Mouse (Mus musculus) neural tube, embryonic 15.5 days (tissue): Measurements from ENCODE around the gene Pth2. TPM values are rescaled to one million over a fixed set of nuclear protein-coding genes. Genes with fewer than 3 reads are reported as not detected.

ENCODE experiments used
- ATAC-seq: fragments of 200-750 bp; cut with Nextera tagmentation; 2 replicates; pipeline ENCODE4 v1.8.0; 2017; ENCODE audit warnings: mild to moderate bottlenecking, moderate TSS enrichment, moderate library complexity; ENCODE audit not compliant: low FRiP score
- H3K27ac ChIP-seq: fragments of 300-500 bp; sonication (generic); replicated peaks from 2 replicates; pipeline ENCODE4 v1.5.1; 2015; ENCODE audit warnings: mild to moderate bottlenecking, inconsistent platforms
- H3K27me3 ChIP-seq: fragments of 300-500 bp; sonication (generic); replicated peaks from 2 replicates; pipeline ENCODE4 v1.6.1; 2015; ENCODE audit warnings: inconsistent platforms
- H3K36me3 ChIP-seq: fragments of 300-500 bp; sonication (generic); 2 replicates; pipeline ENCODE4 v1.6.1; 2015; ENCODE audit warnings: inconsistent platforms
- H3K4me1 ChIP-seq: fragments of 300-500 bp; sonication (generic); 2 replicates; pipeline ENCODE4 v1.6.1; 2015; ENCODE audit warnings: inconsistent platforms
- H3K4me2 ChIP-seq: fragments of 300-500 bp; sonication (generic); 2 replicates; pipeline ENCODE4 v1.6.1; 2015; ENCODE audit warnings: inconsistent platforms, mild to moderate bottlenecking, moderate library complexity
- H3K4me3 ChIP-seq: fragments of 300-500 bp; sonication (generic); replicated peaks from 2 replicates; pipeline ENCODE4 v1.5.1; 2015; ENCODE audit warnings: mild to moderate bottlenecking, inconsistent platforms
- H3K9ac ChIP-seq: fragments of 300-500 bp; sonication (generic); replicated peaks from 2 replicates; pipeline ENCODE4 v1.6.1; 2015; ENCODE audit warnings: mild to moderate bottlenecking, inconsistent platforms
- H3K9me3 ChIP-seq: fragments of 300-500 bp; sonication (generic); replicated peaks from 2 replicates; pipeline ENCODE4 v1.6.1; 2016; ENCODE audit warnings: inconsistent platforms
- WGBS: fragments of 180-500 bp; shearing (Covaris S2); methylation state at CpG from one replicate; pipeline ENCODE4 v1.1.7; 2015; ENCODE audit warnings: mixed read lengths; 5-methylcytosine and 5-hydroxymethylcytosine counted together
- polyA plus RNA-seq: library from polyadenylated mRNA; unstranded; fragments of >200 nt; fragmentation: Nextera tagmentation; extraction: Ambion mirVana; gene quantifications from 2 replicates; pipeline ENCODE4 v1.2.1, GENCODE M21; 2015

Pth2 gene
- polyA plus RNA-seq, 1 experiment from 2014 or later = not detected

DNA sequence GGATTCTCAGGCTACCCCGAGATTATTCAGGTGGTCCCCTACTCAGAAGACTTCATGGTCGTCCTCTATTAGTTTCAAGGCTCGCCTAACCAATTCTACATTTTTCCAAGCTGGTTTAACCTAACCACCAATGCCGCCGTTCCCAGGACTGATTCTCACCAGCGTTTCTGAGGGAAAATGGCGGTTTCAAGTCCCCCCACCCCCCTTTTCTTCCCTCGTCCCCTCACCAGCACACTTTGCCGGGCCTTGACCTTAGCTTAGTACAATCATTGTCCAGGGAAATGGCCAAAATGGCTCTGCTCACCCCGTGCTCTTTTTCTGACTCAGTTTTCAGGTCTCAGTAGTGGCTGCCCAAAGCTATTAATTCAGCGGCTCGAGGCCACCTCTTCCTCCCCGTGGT lies 5.4 kb upstream of the Pth2 start:
- Histone ChIP-seq H3K4me1 (peaks cover 14% of the 10 kb centered on the region), H3K36me3 (no peaks in the 10 kb centered on the region), H3K4me3 (no peak overlapping the region), H3K9me3 (no peaks in the 10 kb centered on the region), H3K27me3 (peaks cover 87% of the 10 kb centered on the region), H3K9ac (no peak overlapping the region), H3K27ac (no peak overlapping the region), H3K4me2 (no peak overlapping the region)
- WGBS = 4% methylated on average over 13 of the region's 13 CpGs
- no peak for ATAC-seq

DNA sequence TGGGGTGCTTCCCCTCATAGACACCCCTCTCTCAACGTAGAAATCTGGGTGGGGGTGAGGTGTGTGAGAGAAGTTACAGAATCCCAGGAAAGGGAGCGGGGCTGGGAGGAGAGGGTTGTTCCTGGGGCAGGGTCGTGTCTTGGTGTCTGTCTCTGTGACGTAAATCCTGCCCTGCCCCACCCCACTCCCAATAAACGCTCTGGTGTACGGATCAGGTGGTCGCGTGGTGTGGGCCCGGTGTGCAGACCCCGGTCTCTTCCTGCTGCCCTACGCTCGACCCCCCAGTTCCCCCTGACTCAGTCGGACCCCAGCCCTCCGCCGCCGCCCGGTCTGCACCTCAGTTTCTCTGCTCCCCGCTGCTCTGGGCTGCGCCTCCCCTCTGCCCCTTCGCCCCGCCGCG lies 4.9 kb upstream of the Pth2 start:
- Histone ChIP-seq H3K4me1 (peaks cover 15% of the 10 kb centered on the region), H3K9me3 (no peaks in the 10 kb centered on the region), H3K27ac (no peak overlapping the region), H3K4me3 (peak overlapping the region; percentile 17), H3K4me2 (peak overlapping the region; percentile 46), H3K9ac (no peak overlapping the region), H3K36me3 (no peaks in the 10 kb centered on the region), H3K27me3 (peaks cover 88% of the 10 kb centered on the region)
- ATAC-seq = no peak
- 1% methylated on average over 22 of the region's 23 CpGs for WGBS

DNA sequence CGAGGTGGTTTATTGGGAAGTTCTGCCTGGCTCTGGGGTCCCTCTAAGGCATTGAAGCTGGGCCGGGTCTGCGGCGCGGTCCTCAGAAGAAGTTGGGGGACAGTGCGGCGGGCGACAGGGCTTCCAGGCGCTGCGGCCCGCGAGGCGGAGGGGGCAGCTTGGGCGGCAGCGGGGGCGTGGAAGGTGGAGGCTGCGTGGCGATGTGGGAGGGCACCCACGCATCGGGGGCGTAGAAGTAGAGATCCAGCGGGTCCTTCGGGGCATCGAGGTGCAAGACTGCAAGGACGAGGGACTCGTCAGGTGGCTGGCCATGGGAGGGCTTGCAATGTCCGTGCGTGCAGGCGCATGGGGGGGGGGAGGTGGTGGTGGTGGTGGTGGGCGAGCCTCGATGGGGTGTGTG lies 4.4 kb upstream of the Pth2 start:
- Histone ChIP-seq H3K27me3 (peaks cover 88% of the 10 kb centered on the region), H3K9me3 (no peaks in the 10 kb centered on the region), H3K4me3 (peak overlapping the region; percentile 17), H3K36me3 (no peaks in the 10 kb centered on the region), H3K27ac (no peak overlapping the region), H3K9ac (no peak overlapping the region), H3K4me1 (peaks cover 19% of the 10 kb centered on the region), H3K4me2 (peak overlapping the region; percentile 46)
- no peak for ATAC-seq
- 2% methylated on average over 31 of the region's 31 CpGs for WGBS

DNA sequence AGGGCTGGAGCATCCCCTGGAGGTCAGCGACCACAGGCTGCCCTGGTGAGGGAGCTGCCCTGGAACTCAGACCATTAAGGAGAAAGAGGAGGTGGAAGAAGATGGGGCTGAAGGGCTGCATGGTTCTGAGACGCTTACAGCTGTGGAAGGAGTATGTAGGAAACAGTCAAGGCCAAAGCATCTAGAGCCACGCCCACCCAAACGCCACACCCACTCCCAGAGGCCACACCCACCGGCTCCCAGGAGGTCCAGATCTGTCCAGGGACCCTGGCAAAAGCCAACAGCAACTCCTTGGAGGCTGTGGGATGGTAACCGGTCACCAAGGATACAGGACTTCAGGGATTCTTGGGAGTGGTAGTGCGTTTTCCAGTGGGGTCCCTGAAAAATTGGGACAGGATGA lies 2.2 kb upstream of the Pth2 start:
- H3K4me1 ChIP-seq = peaks cover 34% of the 10 kb centered on the region
- 19% methylated on average over 7 of the region's 7 CpGs for WGBS
- H3K4me2 ChIP-seq = no peak overlapping the region

DNA sequence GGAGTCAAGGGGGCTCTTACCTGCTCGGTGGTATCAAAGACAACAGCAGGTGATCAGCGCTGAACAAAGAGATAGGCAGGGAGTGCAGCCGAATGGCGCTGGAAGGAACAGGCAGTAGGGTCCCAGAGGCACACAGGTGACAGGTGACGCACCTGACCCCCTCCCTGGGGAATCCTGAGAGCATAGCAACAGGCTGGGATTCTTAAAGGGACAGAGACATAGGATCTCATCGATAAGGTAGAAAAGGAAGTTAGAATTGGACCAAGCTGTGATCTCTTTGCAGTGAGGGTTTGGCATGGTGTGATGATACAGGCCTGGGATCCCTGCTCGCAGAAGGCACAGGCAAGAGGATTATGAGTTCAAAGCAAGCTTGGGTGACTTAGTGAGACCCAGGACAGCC lies 1.3 kb upstream of the Pth2 start, which contains the start of gene Gfy:
TSS of gene Gfy (minus strand) at position 101 of the 400 bp plus-strand sequence.
- H3K9me3 ChIP-seq = no peaks in the 10 kb centered on the region
- peaks cover 34% of the 10 kb centered on the region for H3K4me1 ChIP-seq
- WGBS = 32% methylated on average over 7 of the region's 7 CpGs
- no peak within 1 kb of the TSS for H3K4me3 ChIP-seq
- H3K9ac ChIP-seq = no peak within 1 kb of the TSS
- H3K4me2 ChIP-seq = no peak within 1 kb of the TSS
- no peak for ATAC-seq
- H3K36me3 ChIP-seq = no peaks in the 10 kb centered on the region
- H3K27ac ChIP-seq = no peak within 1 kb of the TSS
- peaks cover 99% of the 10 kb centered on the region for H3K27me3 ChIP-seq

More for the DNA sequence above, 2.2 kb upstream of the Pth2 start:
- Histone ChIP-seq H3K4me3 (no peak overlapping the region), H3K36me3 (no peaks in the 10 kb centered on the region), H3K9me3 (no peaks in the 10 kb centered on the region), H3K27me3 (peaks cover 98% of the 10 kb centered on the region), H3K27ac (no peak overlapping the region), H3K9ac (no peak overlapping the region)
- ATAC-seq = no peak

DNA sequence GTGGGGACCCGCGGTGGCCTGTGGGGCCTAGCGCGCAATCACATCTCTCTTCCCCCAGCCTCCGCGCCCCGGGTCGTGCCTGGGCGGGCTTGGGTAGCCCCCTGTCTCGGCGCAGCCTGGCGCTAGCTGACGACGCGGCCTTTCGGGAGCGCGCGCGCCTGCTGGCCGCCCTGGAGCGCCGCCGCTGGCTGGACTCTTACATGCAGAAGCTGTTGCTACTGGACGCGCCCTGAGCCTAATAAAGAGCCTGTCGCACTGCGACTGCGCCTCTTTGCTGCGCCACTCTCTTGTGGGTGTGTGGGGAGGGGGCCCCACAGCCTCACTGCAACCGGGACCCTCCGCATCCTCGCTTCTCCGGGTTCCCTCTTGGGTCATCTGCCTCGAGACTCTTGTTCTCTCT lies 745 bp downstream of the Pth2 start:
- H3K27me3 ChIP-seq = peaks cover 95% of the 10 kb centered on the region
- no peaks in the 10 kb centered on the region for H3K36me3 ChIP-seq
- no peak for ATAC-seq
- peak overlapping the region; percentile 68 for H3K4me2 ChIP-seq
- peak overlapping the region; percentile 38 for H3K4me3 ChIP-seq
- no peak overlapping the region; the same call in 1 of the 2 replicates for H3K9ac ChIP-seq
- H3K9me3 ChIP-seq = no peaks in the 10 kb centered on the region
- no peak overlapping the region for H3K27ac ChIP-seq
- 2% methylated on average over 35 of the region's 35 CpGs for WGBS
- H3K4me1 ChIP-seq = peaks cover 21% of the 10 kb centered on the region

DNA sequence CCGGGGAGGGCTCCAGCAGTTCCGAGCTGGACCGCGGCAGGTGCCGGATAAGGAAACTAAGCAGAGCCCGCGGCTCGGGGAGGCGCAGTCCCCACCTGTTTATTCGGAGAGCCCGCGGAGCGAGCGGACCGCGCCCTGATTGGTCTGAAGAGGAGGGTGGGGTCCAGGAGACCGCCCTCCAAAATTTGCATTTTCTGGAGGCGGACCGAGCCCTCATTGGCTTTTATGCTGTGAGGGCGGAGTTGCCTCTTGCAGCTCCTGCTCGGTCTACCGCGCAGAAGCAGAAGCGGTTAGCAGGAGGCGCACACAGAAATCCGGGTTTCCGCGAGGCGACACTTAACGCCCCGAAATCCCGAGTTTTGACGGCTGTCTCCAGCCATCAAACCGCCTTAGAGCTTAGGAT lies 1.4 kb downstream of the Pth2 start:
- Histone ChIP-seq H3K9ac (no peak overlapping the region), H3K9me3 (no peaks in the 10 kb centered on the region), H3K4me2 (peak overlapping the region; percentile 68), H3K36me3 (no peaks in the 10 kb centered on the region), H3K4me3 (peak overlapping the region; percentile 38), H3K4me1 (peaks cover 20% of the 10 kb centered on the region), H3K27ac (no peak overlapping the region), H3K27me3 (peaks cover 95% of the 10 kb centered on the region)
- ATAC-seq = peak; percentile 86
- under 1% methylated on average over 34 of the region's 34 CpGs for WGBS

DNA sequence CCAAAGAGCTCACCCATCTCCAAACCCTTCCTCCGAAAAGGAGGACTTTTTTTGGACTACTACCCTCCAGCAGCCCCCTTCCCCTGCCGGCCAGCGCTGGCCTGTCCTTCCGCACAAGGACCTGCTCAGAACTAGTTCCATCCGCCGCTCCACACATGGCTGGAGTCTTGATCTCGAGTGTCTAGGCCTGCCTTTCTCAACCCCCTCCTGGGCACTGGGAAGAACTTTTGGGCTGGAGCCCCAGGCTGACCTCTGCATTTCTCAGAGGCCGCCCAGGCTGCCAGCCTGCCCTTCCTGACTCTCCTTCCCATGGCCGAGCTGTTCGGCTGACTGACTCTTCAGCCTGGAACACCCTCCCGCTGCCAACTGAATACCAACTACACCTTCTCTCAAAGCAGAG lies 1.8 kb downstream of the Pth2 start:
- H3K4me1 ChIP-seq = peaks cover 20% of the 10 kb centered on the region
- H3K36me3 ChIP-seq = no peaks in the 10 kb centered on the region
- H3K9ac ChIP-seq = no peak overlapping the region
- no peak overlapping the region for H3K27ac ChIP-seq
- H3K9me3 ChIP-seq = no peaks in the 10 kb centered on the region
- H3K4me2 ChIP-seq = peak overlapping the region; percentile 68
- peaks cover 91% of the 10 kb centered on the region for H3K27me3 ChIP-seq
- H3K4me3 ChIP-seq = peak overlapping the region; percentile 38
- 16% methylated on average over 11 of the region's 11 CpGs for WGBS
- no peak; the same call in 1 of the 2 replicates for ATAC-seq

DNA sequence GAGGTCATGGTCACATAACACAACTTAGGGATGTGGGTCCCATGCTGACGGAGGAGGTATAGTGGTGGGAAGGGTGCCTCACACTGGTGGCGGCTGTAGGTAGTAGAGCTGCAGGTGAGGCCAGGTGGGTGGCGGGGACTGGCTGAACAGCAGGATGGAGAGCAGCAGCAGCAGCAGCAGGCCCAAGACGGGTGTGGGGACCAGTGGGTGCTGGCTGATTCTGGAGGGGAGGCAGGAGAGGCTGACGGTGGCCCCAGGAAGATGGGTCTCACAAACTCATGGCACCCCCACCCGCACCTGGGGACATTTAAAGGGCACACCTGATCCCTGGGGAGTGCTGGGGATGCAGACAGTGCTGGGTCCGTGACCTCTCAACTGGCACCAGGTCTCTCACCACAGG lies 2.9 kb downstream of the Pth2 start:
- WGBS = 66% methylated on average over 7 of the region's 7 CpGs
- peaks cover 20% of the 10 kb centered on the region for H3K4me1 ChIP-seq

DNA sequence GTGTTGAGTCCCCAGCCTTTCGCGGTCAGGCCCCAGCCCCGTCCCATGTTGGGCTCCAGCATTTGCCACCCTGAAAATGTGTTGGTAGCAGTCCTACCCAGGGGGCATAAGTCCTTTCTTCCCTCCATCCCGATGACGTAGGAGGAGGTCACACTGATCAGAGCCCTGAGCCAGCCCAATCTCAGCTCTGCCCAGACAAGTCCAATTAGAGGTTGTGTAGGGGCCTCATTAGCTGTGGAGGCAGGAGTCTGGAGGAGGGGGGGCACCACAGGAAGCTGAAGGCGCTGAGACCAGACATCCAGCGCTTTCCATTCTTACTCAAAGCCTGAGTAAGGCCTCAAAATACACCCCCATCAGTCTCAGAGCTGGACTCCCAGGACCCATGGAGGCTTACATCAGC lies 5.1 kb downstream of the Pth2 start:
- H3K9ac ChIP-seq = no peak overlapping the region
- H3K36me3 ChIP-seq = no peaks in the 10 kb centered on the region
- 71% methylated on average over 7 of the region's 7 CpGs for WGBS
- peaks cover 74% of the 10 kb centered on the region for H3K27me3 ChIP-seq
- no peak overlapping the region for H3K4me3 ChIP-seq
- H3K4me2 ChIP-seq = no peak overlapping the region
- ATAC-seq = no peak
- H3K4me1 ChIP-seq = peaks cover 20% of the 10 kb centered on the region
- H3K27ac ChIP-seq = no peak overlapping the region
- no peaks in the 10 kb centered on the region for H3K9me3 ChIP-seq

More for the DNA sequence above, 2.9 kb downstream of the Pth2 start:
- peaks cover 83% of the 10 kb centered on the region for H3K27me3 ChIP-seq
- H3K36me3 ChIP-seq = no peaks in the 10 kb centered on the region
- no peak for ATAC-seq
- H3K4me3 ChIP-seq = no peak overlapping the region
- H3K4me2 ChIP-seq = no peak overlapping the region
- no peak overlapping the region for H3K27ac ChIP-seq
- H3K9me3 ChIP-seq = no peaks in the 10 kb centered on the region
- no peak overlapping the region for H3K9ac ChIP-seq

DNA sequence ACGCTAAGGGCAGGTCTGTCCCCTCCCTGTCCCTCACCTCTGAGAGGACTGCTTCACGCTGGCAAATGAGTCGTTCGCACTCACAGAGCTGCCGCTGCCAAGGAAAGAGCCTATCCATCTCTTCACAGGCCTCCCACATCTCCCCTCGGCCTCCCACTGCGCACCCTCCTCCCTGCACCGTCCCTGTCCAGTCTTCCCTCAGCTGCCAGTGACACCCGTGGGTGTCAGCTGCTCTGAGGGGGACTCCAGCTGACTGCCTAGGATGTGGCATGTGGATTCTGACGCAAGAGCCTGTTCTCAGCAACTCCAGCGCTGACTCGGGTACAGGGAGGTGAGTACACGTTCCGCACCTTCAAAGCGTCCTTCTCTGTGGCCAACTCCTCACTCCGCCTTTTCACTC lies 8.8 kb downstream of the Pth2 start:
- no peaks in the 10 kb centered on the region for H3K9me3 ChIP-seq
- no peaks in the 10 kb centered on the region for H3K4me1 ChIP-seq
- no peak overlapping the region for H3K4me2 ChIP-seq
- no peak for ATAC-seq
- peaks cover 37% of the 10 kb centered on the region for H3K27me3 ChIP-seq
- no peak overlapping the region for H3K27ac ChIP-seq
- H3K36me3 ChIP-seq = no peaks in the 10 kb centered on the region
- no peak overlapping the region for H3K4me3 ChIP-seq
- WGBS = 59% methylated on average over 16 of the region's 16 CpGs
- H3K9ac ChIP-seq = no peak overlapping the region

DNA sequence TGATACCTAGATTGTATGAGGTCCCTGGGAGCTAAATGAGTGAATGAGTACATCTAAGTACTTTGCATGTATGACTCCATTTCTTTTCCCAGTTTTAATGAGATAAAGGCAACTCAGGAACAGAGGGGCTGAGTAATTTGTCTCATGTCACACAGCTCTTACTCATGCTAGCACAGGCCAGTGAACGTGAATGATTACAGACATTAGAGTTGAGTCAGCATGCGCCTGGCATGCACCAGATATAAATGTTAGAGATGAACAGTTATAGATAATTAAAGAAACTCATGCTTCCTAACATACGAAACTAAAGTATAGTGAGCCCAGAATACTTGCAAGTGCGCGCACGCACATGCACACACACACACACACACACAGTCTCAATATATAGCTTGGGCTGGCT lies 9.4 kb downstream of the Pth2 start:
- 91% methylated on average over 6 of the region's 6 CpGs for WGBS
- H3K36me3 ChIP-seq = no peaks in the 10 kb centered on the region
- no peak overlapping the region for H3K27ac ChIP-seq
- peaks cover 31% of the 10 kb centered on the region for H3K27me3 ChIP-seq
- no peaks in the 10 kb centered on the region for H3K4me1 ChIP-seq
- H3K9me3 ChIP-seq = no peaks in the 10 kb centered on the region
- H3K4me3 ChIP-seq = no peak overlapping the region
- no peak for ATAC-seq
- H3K9ac ChIP-seq = no peak overlapping the region
- H3K4me2 ChIP-seq = no peak overlapping the region

DNA sequence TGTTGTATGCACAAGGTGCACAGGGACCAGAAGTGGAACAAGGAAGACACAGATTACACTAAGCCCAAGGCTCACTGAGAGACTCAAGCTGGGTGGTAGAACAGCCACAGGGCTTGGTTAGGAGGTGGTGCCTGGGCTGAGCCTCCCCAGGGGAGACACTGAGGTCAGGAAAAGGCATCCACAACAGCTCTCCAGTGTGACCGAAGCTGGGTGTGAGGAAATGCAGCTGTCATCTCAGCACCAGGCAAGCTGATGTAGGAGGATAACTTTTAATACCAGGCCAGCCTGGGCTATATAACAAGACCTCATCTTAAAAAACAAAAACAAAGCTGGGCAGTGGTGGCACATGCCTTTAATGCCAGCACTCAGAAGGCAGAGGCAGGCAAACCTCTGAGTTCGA lies 10.4 kb downstream of the Pth2 start:
- H3K4me1 ChIP-seq = no peaks in the 10 kb centered on the region
- no peak for ATAC-seq
- H3K27me3 ChIP-seq = peaks cover 25% of the 10 kb centered on the region
- WGBS = 80% methylated on average over 2 of the region's 2 CpGs
- no peaks in the 10 kb centered on the region for H3K36me3 ChIP-seq
- no peaks in the 10 kb centered on the region for H3K9me3 ChIP-seq
- H3K4me3 ChIP-seq = no peak overlapping the region
- no peak overlapping the region for H3K4me2 ChIP-seq
- H3K27ac ChIP-seq = no peak overlapping the region
- no peak overlapping the region for H3K9ac ChIP-seq
